Mouse (Mus musculus) common myeloid progenitor, adult 5-6 weeks (primary cell): ENCODE data around the gene Inafm1. TPM values are rescaled to one million over a fixed set of nuclear protein-coding genes. Genes with fewer than 3 reads are reported as not detected.

Source experiments
- total RNA-seq: library from RNA; stranded (forward); fragments of 200-1000, 187-1606 nt; gene quantifications from 2 replicates; pipeline ENCODE4 v1.2.3, GENCODE M21; 2017

Inafm1 gene
- total RNA-seq, 1 experiment from 2014 or later: 18.0 TPM

Other genes starting within 250 kb of the Inafm1 start
- 1.2 and 2.5 TPM in 2 replicates for gene Bicra, start 225.7 kb downstream of the Inafm1 start, total RNA-seq
- gene Zfp541, start 211.8 kb downstream of the Inafm1 start, total RNA-seq: not detected in 2 replicates
- 61.1 and 65.9 TPM in 2 replicates for gene Napa, start 175.2 kb downstream of the Inafm1 start, total RNA-seq
- gene Kptn, start 153.7 kb downstream of the Inafm1 start, total RNA-seq: 6.5 and 6.8 TPM in 2 replicates
- 0.09 TPM in 1 of 2 replicates, not detected in the other for gene Slc8a2, start 143.8 kb downstream of the Inafm1 start, total RNA-seq
- not detected in 2 replicates for gene Meis3, start 98.5 kb downstream of the Inafm1 start, total RNA-seq
- gene Dhx34, start 51.6 kb downstream of the Inafm1 start, total RNA-seq: 4.5 and 9.2 TPM in 2 replicates
- 1.1 and 3.1 TPM in 2 replicates for gene C5ar2, start 29.5 kb downstream of the Inafm1 start, total RNA-seq
- 0.55 TPM in 1 of 2 replicates, not detected in the other for gene C5ar1, start 14.1 kb downstream of the Inafm1 start, total RNA-seq
- gene Ccdc9, start 13.2 kb upstream of the Inafm1 start, total RNA-seq: 53.6 and 123 TPM in 2 replicates
- gene Bbc3, start 34.8 kb upstream of the Inafm1 start, total RNA-seq: 1.4 and 2.5 TPM in 2 replicates
- gene Sae1, start 114.2 kb upstream of the Inafm1 start, total RNA-seq: 424 and 443 TPM in 2 replicates
- 31.5 and 52.8 TPM in 2 replicates for gene Zc3h4, start 127.3 kb upstream of the Inafm1 start, total RNA-seq
- 14.8 and 22.5 TPM in 2 replicates for gene Tmem160, start 179.2 kb upstream of the Inafm1 start, total RNA-seq
- gene Npas1, start 204.1 kb upstream of the Inafm1 start, total RNA-seq: not detected in 2 replicates